Mouse (Mus musculus): ENCODE measurements around the gene Mta2. TPM values are rescaled to one million over a fixed set of nuclear protein-coding genes. Genes with fewer than 3 reads are reported as not detected.

Gene Mta2
- total RNA-seq, 2 experiments from 2014 or later = 58.0 to 68.7 TPM

- TF ChIP-seq CTCF (conservative IDR thresholded peaks at IDR 0.05) = no peak
Observed at GRCm38 (mm10) chr19:8982303-8983149, 40.9 kb downstream of the Mta2 start.

GRCm38 (mm10) chr19:8983150-8983650, 41.5 kb downstream of the Mta2 start:
- no peak for TF ChIP-seq CTCF (conservative IDR thresholded peaks at IDR 0.05)
- H3K27ac ChIP-seq = no peak overlapping the region
- H3K4me3 ChIP-seq = no peak overlapping the region
- DNase-seq (ENCODE audit: low spot score in 2 of 2) = no peak

More at GRCm38 (mm10) chr19:8982303-8983149, 40.9 kb downstream of the Mta2 start:
- Histone ChIP-seq H3K27ac (no peak overlapping the region), H3K4me3 (no peak overlapping the region)
- DNase-seq (ENCODE audit: low spot score in 2 of 2) = no peak

DNA sequence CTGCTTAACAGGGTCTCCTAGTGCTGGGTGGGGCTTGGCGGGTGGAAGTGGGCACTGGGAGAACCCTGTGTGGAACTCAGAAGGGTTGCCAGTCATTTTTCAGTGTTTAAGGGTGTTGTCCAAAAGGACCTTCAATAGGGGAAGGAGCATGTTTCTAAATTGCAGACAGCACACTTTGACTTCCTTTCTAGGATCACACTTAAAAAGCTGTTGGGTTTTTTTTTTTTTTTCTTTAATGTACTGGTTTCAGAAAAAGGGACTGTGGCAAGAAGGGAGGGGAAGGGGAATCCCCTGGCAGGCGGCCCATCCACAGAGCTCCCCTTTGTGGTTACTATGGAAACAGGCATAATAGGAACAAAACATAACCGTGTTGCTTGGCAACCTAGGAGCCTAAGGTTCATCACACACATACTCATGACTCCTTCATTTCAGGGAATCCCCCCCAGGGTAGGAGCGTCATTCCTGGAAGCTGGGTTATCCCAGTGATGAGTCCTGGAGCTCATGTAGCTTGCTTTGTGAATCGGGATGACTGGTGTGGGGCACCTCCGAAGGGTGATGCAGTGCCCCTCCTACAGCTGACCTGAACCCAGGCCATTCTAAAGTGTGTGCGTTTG, 42.7 kb downstream of the Mta2 start:
- Histone ChIP-seq H3K4me3 (no peak overlapping the region), H3K27ac (no peak overlapping the region)
- TF ChIP-seq CTCF (conservative IDR thresholded peaks at IDR 0.05) = no peak
- DNase-seq (ENCODE audit: low spot score in 2 of 2) = no peak

DNA sequence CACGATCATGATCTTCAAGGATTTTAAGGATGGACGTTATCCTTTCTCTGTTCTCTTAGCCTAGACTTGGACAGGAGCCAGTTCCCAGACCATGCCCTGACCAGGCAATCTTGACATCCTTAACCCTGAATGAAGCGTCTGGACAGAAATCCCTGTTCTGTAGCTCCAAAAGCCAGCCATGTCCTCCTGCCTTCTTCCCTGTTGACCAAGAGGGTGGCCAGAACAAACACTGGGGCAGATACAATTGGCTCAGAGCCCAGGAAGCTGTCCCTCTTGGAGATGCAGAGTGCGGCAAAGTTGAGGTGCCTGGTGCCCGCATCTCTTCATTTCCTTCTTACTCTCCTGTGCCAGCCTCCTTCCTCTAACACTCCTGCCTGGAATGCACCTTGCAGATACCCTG, 44.2 kb downstream of the Mta2 start:
- H3K4me3 ChIP-seq = no peak overlapping the region
- no peak for DNase-seq (ENCODE audit: low spot score in 2 of 2)
- TF ChIP-seq CTCF (conservative IDR thresholded peaks at IDR 0.05) = no peak
- H3K27ac ChIP-seq = no peak overlapping the region

DNA sequence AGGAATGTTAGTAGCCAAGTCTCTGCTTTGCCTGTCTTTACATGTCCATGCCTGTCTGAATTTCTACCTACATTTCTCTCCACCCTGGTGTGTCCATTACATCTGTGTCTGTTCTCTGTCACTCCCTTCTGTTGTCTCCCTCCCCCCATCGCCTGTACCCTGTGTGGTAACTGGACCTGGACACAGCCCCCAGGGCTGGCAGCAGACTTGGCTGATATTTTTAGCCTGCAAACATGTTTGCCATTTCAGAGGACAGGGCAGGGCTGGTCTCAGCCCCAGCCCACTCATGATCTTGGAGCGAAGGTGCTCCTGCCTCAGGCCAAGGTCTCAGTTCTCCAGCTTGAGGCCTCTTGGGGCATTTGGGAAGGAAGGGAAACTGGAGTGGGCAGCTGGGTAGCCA, 46.1 kb downstream of the Mta2 start:
- TF ChIP-seq CTCF (conservative IDR thresholded peaks at IDR 0.05) = no peak
- Histone ChIP-seq H3K27ac (no peak overlapping the region), H3K4me3 (no peak overlapping the region)
- no peak for DNase-seq (ENCODE audit: low spot score in 2 of 2)

DNA sequence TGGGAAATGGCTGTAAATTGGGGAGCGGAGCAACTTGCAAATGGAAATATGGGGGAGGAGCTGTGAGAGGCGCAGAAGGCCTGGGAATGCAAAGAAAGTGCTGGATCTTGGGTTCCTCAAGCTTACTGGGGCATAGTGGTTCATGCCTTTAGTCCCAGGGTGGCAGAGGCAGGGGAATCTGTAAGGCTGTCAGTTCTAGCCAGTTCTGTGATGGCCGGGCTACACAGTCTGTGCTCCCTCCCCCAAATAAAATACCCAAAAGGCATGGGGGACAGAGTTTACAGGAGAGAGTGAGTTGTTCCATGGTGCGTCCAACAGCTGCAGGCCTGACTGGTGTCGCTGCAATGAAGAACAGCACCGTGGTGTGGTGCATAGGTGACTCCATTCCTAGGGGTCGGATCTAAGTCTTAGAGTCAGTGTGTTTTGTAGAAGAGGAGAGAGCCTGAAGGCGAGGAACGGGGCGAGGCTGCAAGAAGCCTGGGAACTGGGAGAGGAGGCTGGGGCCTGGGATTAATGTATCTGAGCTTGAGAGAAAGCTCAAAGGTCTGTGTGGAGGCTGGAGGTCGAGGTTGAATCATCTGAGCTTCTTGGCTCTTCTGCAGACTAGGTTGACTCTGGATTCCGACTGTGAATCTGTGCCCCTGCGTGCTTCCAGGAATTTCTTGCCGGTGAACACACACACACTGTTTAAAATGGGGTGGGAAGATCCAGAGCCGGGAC, 46.8 kb downstream of the Mta2 start:
- no peak for DNase-seq (ENCODE audit: low spot score in 2 of 2)
- Histone ChIP-seq H3K27ac (peak overlapping the region; percentile 84; the same call in 1 of the 2 replicates), H3K4me3 (peak overlapping the region; percentile 58)
- no peak for TF ChIP-seq CTCF (conservative IDR thresholded peaks at IDR 0.05)

DNA sequence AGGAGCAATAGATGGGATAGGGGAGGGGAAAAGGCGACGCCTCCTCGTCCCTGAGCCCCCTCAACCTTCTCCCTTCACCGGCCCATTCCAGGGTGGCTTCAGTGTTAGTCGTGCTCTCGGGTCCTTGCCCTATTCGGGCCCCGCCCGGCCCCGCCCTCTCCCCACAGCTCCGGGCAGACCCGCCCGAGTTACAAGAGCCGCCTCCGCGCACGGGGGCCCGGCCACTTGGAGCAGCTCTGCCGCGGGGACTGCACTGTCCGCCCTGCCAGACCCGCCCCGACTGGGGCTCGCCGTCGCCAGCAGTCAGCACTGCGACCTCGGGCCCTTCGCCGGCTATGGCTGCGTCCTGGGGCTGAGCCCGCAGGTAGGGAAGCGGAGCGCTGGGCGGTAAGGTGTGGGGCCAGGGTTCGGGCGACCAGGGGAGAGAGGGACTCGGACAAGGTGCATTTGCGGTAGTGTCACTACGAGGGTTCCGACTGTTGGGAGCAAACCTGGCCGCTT, 47.4 kb downstream of the Mta2 start, which contains the start of gene Ahnak:
TSS of gene Ahnak (plus strand) at position 219 of the 501 bp plus-strand sequence.
- no peak for DNase-seq (ENCODE audit: low spot score in 2 of 2)
- Histone ChIP-seq H3K27ac (peak within 1 kb of the TSS; percentile 84), H3K4me3 (peak within 1 kb of the TSS; percentile 58)
- no peak for TF ChIP-seq CTCF (conservative IDR thresholded peaks at IDR 0.05)

DNA sequence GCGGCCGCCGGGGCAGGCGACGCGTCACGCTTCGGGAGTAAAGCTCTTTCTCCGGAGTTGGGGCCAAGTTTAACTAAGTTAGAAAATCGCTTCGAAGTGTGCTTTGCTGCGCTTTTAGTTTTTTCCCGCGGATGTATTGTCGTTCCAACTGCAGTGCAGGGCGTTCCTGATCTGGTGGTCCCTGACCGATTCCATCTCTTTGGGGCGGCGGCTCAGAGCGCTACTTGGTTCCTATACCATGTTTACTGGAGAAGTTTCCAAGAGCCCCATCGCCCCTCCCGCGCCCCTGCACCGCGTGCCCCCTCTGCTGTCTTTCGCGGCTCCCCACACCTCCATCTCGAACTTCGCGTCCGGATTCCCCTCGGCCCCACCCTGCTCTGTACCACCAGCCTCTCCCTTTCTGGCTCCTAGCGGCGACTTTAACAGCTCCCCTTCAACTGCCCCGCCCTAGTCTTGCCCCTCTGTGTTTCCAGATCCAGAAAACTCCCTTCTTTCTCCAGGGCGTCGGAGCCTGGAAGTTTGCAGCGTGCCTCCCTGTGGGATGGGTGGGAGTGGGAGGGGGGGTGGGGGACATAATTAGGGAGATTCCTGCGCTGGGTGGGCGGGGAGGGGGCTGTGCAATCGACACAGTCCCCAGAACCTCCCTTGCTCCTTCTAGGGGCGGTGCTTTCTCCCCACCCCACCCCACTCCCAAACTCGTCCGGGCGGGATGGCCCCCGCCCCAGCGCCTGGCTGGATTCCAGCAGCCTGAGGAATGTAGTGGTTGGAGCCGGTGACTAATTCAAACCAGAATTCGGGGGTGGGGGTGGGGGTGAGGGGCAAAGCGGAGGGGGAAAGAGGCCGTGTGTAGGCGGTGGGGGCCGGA, 48.1 kb downstream of the Mta2 start:
- DNase-seq (ENCODE audit: low spot score in 2 of 2) = no peak
- Histone ChIP-seq H3K27ac (peak overlapping the region; percentile 84), H3K4me3 (peak overlapping the region; percentile 58)
- TF ChIP-seq CTCF (conservative IDR thresholded peaks at IDR 0.05) = no peak; the same call in 1 of the 2 replicates

DNA sequence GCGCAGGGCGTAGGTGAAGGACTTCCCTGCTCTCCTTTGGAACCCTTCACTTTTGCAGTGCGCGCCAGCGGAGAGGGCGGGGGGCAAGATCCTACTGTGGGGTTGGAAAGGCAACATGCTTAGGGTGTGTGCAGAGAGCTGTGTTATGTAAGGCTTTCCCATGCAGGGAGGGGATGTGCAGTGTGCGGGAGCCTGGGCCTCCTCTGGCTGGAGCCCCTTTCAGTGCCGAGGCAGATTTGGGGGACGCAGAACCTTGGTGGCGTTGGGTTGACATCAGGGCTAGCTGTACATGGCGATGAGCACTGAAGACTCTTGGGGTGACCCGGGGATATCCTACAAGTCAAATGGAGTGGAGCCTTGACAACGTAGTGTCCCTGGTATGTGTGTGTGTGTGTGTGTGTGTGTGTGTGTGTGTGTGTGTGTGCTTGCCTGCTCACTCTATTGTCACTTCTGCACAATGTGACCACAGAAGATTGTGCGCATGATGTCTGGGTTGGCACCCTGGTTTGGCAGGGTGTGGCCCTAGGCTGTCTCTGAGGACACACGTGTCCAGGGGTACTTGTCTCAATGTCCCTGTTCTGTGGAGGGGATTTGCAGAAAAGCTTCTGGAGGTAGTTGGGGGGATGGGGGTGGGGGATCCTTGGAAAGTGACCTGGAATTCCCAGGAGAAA, 48.9 kb downstream of the Mta2 start:
- peak overlapping the region; percentile 84 for H3K27ac ChIP-seq
- no peak for TF ChIP-seq CTCF (conservative IDR thresholded peaks at IDR 0.05)
- peak overlapping the region; percentile 58 for H3K4me3 ChIP-seq
- DNase-seq (ENCODE audit: low spot score in 2 of 2) = no peak

- TF ChIP-seq CTCF (conservative IDR thresholded peaks at IDR 0.05) = no peak
- Histone ChIP-seq H3K27ac (peak overlapping the region; percentile 67), H3K4me3 (peak overlapping the region; percentile 11; the same call in 1 of the 2 replicates)
- no peak for DNase-seq (ENCODE audit: low spot score in 2 of 2)
Observed at GRCm38 (mm10) chr19:8991245-8991870, 49.7 kb downstream of the Mta2 start.
